Mouse (Mus musculus): ENCODE measurements around the gene Cd2.
A peak's percentile ranks its signal among the peaks of the same experiment; 100 is the strongest.

Cd2 gene

GRCm38 (mm10) chr3:101274041-101274770 is 13.5 kb downstream of the Cd2 start:
- no peak for DNase-seq

- DNase-seq: no peak
Observed at GRCm38 (mm10) chr3:101272166-101272565, 15.6 kb downstream of the Cd2 start.

GRCm38 (mm10) chr3:101270833-101271232 is 16.9 kb downstream of the Cd2 start:
- DNase-seq: no peak

- no peak for DNase-seq
Observed at GRCm38 (mm10) chr3:101268361-101268760, 19.4 kb downstream of the Cd2 start.

- DNase-seq: peak; percentile 71
Observed at GRCm38 (mm10) chr3:101265561-101266091, 22.1 kb downstream of the Cd2 start.

GRCm38 (mm10) chr3:101258976-101259375 is 28.8 kb downstream of the Cd2 start:
- no peak for DNase-seq

GRCm38 (mm10) chr3:101256090-101256489 is 31.6 kb downstream of the Cd2 start:
- no peak for DNase-seq

- no peak for DNase-seq
Observed at GRCm38 (mm10) chr3:101252141-101252540, 35.6 kb downstream of the Cd2 start.

- no peak for DNase-seq
Observed at GRCm38 (mm10) chr3:101249846-101250245, 37.9 kb downstream of the Cd2 start.

GRCm38 (mm10) chr3:101245212-101245611 is 42.5 kb downstream of the Cd2 start:
- no peak for DNase-seq

GRCm38 (mm10) chr3:101243002-101243401 is 44.7 kb downstream of the Cd2 start:
- no peak for DNase-seq

- no peak for DNase-seq
Observed at GRCm38 (mm10) chr3:101241866-101242265, 45.9 kb downstream of the Cd2 start.

- DNase-seq: no peak
Observed at GRCm38 (mm10) chr3:101240859-101241258, 46.9 kb downstream of the Cd2 start.

- no peak for DNase-seq
Observed at GRCm38 (mm10) chr3:101239236-101239635, 48.5 kb downstream of the Cd2 start.

- peak; percentile 31 for DNase-seq
Observed at GRCm38 (mm10) chr3:101238695-101239094, 49.0 kb downstream of the Cd2 start.

- DNase-seq: peak; percentile 47
Observed at GRCm38 (mm10) chr3:101236995-101237808, 50.5 kb downstream of the Cd2 start.

- peak; percentile 66 for DNase-seq
Observed at GRCm38 (mm10) chr3:101236261-101236660, 51.5 kb downstream of the Cd2 start.

GRCm38 (mm10) chr3:101235321-101235720 is 52.4 kb downstream of the Cd2 start:
- DNase-seq: no peak

- DNase-seq: no peak
Observed at GRCm38 (mm10) chr3:101233424-101233823, 54.3 kb downstream of the Cd2 start.

GRCm38 (mm10) chr3:101232570-101232969 is 55.2 kb downstream of the Cd2 start:
- no peak for DNase-seq

GRCm38 (mm10) chr3:101230201-101230600 is 57.5 kb downstream of the Cd2 start:
- no peak for DNase-seq

- no peak for DNase-seq
Observed at GRCm38 (mm10) chr3:101229551-101229930, 58.2 kb downstream of the Cd2 start.

- no peak for DNase-seq
Observed at GRCm38 (mm10) chr3:101228868-101229550, 58.7 kb downstream of the Cd2 start.

Measured in thymus, postnatal 25 days (tissue).